Mouse (Mus musculus) activated CD4-positive, CD25-positive, alpha-beta regulatory T cell, adult 4 months (primary cell): ENCODE data around the gene Rnf133. TPM values are rescaled to one million over a fixed set of nuclear protein-coding genes. Genes with fewer than 3 reads are reported as not detected.

ENCODE experiments used
- ATAC-seq: one replicate; pipeline ENCODE4 v1.8.0; 2017
- polyA plus RNA-seq, 2 experiments: library from polyadenylated mRNA; unstranded; fragments of 100-300 nt; shearing (Covaris generic); gene quantifications; one replicate each; pipeline ENCODE4 v1.2.1; 2017

Gene Rnf133
- polyA plus RNA-seq: not detected

DNA sequence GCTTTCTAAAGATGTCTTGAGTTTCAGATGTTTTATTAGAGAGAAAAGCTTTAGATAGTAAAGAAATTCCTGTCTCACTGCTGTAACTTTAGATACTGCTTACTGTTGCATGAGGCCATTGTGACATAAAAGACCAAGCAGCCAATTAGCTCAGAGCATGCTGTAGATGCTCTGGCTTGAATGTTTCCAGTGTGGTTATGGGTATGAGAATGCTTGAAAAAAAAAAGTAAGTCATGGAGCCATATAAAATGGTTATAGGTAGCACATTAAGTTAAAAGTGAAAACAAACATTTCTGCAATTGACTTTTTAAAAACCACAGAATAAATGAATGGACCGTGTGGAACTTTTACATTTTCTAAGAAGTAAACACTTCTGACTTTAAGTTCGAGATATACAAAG is at the start of gene Rnf133:
Rnf133 (minus strand) TSS at position 101 of the 400 bp plus-strand sequence.
- ATAC-seq: no peak

DNA sequence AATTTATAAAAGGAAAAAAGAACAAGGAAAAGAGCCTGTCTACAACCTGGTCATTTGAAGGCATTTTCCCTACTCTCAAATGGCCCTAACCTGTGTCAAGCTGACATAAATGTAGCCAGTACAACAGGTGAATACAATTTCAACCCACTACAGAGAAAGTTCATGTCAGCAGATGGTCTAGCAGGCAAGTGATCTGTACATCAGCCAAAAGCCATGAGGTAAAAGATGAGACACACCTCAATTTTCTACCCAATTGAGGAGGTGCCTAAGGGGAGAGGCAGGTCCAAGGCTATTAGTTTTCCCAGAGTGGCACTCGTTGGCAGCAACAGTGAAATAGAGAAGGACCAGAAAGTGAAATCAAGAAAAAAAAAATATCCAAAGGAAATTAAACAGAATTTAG is 28.1 kb upstream of the Rnf133 start:
- ATAC-seq: no peak

DNA sequence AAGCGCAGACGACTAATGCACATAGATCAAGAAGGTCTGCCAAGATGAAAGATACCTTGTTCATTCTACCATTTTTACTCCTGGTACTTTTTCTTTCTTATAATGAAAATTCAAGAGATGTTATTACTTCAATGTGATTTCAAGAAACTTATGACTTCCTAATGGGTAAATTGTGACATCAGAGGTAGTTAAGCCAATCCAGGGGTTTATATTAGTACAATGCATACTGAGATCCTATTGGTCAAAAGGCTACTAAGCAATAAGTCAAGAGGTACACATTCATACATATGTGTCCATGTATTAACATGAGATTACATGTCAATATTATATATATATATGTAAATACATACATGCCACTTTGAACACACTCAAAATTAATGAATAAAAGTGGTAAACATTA is 4.9 kb upstream of the Rnf133 start, which contains the start of gene Rnf148:
Rnf148 (minus strand) TSS at position 101 of the 400 bp plus-strand sequence.
- ATAC-seq: no peak

DNA sequence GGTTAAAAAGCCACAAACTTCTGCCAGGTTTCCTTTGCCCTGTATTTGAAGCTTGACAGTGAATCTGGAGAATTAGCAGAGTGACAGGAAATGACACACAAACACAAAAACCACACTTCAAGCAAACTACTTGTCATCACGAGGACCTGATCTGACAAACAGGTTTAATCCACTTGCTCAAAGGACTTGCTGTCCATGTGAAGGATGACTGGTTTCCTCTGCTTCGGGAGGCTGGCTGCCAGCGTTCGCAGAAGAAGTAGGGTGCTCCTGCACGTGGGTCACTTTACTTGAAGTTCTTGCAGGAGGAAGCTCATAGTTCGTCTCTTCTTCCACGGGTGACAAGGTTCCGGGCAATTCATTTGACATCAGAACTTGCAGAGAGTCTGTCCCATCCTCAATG is 1.4 kb downstream of the Rnf133 start:
- no peak for ATAC-seq

DNA sequence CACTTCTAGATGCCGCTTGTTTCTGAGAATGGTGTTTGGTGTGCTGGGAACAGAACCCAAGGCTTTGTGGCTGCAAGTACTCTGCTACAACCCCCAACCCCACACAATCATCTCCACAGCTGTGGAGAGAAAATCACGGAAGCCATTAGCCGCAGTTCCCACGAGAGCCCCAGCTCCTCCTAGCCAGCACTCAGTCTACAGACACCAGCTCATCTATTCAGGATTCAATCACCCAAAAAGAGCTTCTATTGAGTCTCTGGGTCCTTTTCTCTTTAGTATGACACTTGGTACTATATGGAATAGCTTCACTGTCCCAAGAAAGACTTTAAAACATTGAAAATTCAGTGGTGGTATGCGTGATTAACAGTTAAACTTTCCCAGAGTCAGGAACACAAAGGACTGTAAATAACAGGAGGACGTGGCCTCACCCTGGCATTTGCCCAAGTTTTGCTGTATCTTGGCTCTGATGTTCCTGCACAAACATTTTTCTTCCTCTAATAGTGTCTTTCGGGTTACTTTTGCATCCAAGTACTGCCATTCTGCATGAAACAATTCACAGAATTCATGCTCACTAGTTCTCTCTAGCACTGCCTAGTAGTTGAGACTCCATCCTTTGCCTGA is 2.4 kb downstream of the Rnf133 start:
- no peak for ATAC-seq

DNA sequence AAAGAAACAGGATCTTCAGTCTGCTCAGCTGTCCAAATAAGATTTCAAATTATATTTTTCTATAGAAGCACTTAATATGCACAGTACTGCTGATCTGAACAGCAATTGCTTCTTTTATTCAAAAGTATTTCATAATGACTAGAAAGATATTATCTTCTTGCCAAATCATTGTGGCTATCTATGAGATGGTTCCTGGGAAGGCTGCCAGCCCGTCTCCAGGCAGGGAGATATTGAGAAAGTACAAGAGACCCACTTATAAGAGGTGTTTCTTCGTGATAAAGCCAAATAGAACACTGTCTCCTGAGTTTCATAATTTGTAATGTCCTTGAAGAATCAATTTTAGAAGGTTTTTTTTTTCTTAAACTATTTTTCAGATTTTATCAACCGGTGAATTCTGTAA is 13.0 kb downstream of the Rnf133 start:
- ATAC-seq: no peak

DNA sequence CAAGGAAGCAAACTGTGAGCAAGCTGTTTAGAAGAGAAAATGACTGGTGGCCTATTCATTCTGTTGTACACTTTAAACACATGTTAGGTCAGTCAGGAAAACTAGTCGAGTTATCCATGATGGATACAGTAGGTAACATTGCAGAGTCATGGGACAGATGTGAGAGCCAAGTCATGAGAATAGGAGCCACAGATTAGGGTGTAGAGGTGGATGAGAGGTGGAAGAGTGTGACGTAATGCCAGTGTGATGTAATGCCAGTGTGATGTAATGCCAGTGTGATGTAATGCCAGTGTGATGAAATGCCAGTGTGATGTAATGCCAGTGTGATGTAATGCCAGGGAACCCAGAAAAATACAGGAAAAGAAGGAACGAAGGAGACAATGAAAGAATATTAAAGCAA is 14.9 kb downstream of the Rnf133 start:
- ATAC-seq: no peak

DNA sequence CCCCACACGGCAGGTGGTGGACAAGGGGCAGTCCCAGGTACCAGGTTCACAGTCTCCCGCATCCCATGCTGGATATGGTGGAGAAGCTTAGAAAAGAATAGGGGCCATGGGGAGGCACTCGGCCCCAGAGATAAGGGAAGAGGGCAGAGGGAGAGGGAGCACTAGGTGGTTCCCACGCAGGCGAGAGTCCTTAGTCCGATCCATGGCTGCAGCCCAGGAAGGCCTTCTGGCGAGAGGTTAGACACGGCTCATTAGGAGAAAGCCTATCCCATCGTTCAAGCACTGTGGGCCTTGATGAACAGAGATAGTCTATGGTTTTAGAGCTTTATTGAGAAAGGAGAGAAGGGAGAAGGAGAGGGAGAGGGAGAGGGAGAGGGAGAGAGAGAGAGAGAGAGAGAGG is 16.1 kb downstream of the Rnf133 start:
- ATAC-seq: no peak

DNA sequence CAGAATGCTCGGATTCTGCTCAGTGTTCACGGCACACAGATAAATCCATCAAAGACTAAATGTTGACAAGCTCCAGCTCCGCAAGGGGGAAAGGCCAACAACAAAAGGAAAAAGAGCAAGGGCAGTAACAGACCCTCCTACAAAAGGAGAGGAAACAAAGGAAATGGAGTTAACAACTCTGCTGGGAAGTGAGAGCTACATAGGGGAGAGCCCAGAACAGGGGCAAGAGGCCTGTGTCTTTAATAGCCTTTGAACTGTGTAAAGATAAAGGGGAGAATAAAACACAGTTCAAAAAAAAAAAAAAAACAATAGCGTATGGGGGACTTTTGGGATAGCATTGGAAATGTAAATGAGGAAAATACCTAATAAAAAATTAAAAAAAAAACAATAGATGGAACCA is 19.6 kb downstream of the Rnf133 start:
- no peak for ATAC-seq

Other genes with a start within 250 kb of the Rnf133 start
- gene Rnf148, start 4.8 kb upstream of the Rnf133 start, polyA plus RNA-seq: not detected
- under 1 TPM in 1 of 2 experiments, not detected in 1; 0.49 TPM for gene Cadps2, start 189.1 kb upstream of the Rnf133 start, polyA plus RNA-seq